Mouse (Mus musculus) embryo, embryonic 11 days (tissue): Measurements from ENCODE around the gene Sar1a.

Experiments used
- DNase-seq: peaks from one replicate; pipeline ENCODE4 v3.0.0-alpha.2; 2015

The Sar1a gene

DNA sequence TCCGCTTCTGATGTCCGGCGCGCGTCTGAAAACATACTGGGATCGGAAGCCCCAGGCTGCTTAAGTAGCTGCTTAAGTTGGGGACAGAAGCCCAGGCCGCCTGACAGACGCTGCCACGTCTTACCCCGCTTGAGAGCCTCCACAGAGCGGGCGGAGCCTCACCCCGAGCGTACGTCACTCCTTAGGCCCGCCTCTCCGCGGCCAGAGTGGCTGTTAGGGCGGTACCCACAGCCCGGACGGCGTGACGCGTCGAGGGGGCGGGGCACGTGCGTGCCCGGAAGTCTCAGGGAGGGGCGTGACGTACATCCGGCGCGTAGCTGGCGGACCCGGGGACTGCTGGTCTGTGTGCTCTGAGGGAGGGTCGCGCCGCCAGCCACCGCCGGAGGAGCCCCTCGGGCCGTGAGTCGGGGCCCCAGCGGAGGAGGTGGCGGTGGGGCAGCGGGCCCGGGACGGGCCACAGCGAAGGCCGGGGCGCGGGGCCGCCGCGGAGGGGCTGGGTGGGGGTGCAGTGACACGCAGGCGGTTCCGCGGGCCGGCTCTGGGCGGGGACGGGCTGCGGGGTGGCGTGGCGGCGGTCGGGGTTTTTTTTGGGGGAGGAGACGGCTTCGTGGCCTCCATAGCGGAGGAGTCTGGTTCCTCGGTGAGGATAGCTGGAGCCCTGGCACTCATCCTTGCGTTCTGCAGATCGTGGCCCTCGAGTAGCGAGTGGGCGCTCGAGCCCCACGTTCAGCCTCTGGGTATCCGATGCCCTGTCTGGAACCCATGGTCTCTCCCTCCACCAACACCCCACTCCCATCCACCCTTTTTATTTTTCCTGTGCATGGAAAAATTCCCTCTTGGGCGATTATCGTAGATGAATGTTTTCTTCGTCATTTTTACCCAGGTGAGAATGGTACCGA lies at the start of gene Sar1a:
Sar1a (plus strand) TSS at position 285 of the 899 bp plus-strand sequence.
- peak; percentile 99 for DNase-seq

- DNase-seq: no peak
Measured at GRCm38 (mm10) chr10:61632445-61632844, 47.7 kb upstream of the Sar1a start.

DNA sequence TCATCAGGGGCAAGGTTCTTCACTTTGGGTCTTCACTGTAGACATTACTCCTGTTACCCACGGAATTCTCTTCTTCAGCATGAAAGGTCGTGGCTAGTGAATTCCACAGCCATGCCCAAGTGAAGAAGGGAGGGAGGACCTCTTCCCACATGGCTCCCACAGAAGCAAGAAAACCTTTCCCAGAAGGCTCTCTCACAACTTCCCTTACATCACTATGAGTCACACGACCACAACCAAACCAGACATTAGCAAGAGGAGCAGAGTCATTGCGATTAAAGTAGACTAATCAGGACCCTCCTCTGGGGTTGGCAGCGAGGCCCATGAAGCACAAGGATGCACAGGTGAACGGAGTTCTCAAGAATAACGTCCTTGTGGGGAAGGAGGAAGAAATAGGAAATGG lies 43.0 kb upstream of the Sar1a start:
- DNase-seq: no peak

GRCm38 (mm10) chr10:61640363-61640762 lies 39.7 kb upstream of the Sar1a start:
- DNase-seq: no peak

DNA sequence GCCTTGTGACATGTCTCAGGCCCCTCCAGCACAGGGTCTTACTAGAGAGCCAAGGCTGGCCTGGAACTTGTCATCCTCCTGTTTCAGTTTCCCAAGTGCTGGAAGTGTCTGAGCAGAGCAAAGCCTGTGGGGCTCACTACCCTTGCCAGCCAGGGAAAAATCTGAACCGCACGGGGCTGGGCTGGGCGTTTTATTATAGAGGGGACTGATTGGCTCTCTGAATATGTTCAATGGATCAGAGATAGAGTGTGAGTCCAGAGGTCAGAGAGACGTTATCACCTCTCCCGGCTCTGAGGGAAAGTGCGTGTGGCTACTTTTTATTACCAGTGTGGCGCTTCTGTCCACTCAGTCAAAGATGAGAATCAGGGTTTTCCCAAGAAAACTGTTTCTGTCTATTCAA lies 33.5 kb upstream of the Sar1a start:
- DNase-seq: no peak

GRCm38 (mm10) chr10:61647790-61648736 lies 32.0 kb upstream of the Sar1a start, which contains the start of gene Ppa1:
Gene Ppa1 (plus strand): TSS chr10:61648552.
- DNase-seq: peak; percentile 95

DNA sequence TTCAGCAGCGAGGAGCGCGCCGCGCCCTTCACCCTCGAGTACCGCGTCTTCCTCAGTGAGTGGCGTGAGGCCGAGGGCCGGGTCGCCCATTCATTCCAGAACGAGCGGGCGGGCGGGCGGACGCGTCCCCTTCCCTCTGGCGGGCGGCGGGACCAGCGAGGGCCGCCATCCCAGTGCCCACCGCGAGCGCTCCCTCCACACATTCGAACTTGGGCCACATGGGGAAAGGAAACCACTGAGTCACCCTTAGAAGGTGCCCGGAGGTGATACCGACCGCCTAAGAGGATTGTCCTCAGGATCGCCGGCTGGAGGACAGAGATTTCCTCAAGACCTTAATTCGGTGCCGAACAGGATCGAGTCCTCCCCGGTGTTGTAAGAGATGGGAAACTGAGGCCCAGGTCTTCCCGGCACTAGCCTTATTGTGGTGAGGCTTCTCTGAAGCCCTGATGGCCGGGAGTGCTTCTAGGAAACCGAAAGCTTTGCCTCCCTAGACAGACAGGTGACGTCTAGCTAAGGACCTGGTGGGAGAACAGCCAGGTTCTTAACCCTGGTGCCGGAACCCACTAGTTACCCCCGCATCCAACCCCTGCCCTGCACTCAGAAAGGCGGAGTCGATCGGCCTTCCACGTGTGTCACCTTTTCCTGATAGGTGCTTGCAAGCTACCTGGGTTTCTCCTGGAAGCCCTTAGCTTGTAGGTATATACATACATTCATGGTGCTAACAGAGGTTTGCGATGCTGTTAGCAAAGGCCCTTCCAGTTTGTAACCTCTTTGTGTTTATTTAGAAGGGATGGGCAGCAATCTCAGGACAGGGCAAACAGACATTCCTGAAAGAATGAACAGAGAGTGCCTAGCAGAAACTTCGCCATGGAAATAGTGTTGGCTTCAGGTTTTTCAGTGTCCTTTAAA lies 31.1 kb upstream of the Sar1a start:
- DNase-seq: peak; percentile 26

DNA sequence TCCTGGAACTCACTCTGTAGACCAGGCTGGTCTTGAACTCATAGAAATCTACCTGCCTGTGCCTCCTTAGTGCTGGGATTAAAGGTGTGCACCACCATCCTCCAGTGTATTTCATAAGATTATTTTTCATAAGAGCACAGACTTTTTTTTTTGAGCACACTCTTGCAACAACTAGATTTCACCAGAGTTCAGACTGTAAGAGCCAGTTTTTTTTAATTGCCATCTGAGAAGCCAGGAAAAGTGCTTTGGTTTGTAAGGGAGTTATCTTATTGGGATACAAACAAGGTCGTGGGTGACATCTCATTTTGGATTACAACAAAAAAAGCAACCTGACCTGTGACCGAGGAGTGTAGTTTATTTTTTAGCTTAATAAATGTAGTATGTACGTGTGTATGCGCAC lies 26.0 kb upstream of the Sar1a start:
- no peak for DNase-seq

DNA sequence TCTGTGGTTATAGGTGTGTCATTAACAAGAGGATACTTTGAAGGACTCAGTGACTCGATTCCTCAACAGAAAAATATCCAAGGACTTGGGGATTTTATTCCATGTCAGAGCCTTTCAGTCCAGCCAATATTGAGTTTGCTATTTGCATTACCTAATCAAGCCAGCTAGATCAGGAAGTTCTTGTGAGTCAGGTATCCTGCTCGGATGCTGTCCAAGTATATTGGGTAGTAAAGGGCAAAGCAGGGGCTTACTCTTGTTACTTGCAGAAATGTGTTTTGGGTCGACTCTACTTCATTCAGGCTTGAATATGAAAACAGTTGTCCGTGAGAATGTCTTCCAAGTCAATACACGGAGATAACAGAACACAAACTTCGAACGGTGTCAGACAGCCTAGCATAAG lies 25.4 kb upstream of the Sar1a start:
- DNase-seq: no peak

GRCm38 (mm10) chr10:61655188-61655587 lies 24.9 kb upstream of the Sar1a start:
- DNase-seq: no peak

DNA sequence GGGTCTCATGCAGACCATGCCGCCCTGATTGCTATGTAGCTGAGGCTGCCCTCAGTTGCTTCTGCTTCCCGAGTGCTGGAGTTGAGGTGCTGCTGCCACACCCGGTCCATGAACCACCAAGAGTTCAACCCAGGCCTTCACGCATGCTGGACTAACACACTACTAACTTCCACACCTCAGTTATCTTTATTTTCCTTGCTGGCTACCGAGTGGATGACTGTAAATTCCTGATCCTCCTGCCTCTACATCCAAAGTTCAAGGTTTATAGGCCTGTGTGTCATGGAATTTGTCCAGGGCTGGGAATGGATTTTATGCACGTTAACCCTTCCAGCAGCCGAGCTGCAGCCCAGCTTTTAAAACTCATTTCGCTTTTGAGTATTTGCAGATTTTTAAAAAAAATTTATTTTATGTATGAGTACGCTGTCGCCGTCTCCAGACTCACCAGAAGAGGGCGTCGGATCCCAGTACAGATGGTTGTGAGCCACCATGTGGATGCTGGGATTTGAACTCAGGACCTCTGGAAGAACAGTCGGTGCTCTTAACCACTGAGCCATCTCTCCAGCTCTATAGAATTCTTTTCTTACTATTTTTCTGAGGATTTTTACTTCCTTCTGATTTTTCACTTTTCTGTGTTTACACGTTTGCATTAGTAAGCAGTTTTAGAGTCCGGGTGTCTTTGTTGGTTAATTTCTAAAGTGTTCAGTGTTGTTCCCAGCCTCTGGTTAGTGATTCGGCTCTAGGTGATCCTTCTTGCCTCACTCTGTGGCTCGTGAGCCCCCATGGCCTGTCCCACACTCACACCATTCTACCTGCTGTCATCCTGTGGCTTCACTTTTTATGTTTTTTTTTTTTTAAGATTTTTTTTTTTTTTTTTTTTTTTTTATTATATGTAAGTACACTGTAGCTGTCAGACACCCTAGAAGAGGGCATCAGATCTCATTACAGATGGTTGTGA lies 22.9 kb upstream of the Sar1a start:
- DNase-seq: no peak

GRCm38 (mm10) chr10:61657985-61658384 lies 22.1 kb upstream of the Sar1a start:
- DNase-seq: peak; percentile 62

DNA sequence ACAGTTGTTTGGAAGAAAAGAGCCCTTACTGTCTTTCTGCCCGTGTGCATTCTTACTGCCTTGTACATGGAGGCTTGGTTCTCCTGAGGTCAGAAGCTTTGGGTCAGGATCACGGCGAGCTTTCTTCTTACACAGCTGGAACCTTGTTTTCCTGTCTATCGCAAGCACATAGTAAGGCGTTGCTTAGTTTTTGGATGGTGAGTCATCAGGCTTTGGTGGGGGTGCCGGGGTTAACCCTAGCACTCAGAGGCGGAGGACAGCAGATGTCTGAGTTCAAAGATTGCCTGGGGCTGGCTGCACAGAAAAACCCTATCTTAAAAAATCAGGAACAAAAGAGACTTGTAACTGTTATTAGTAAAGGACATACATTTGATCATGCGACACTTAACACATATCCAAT lies 18.2 kb upstream of the Sar1a start:
- DNase-seq: no peak

- no peak for DNase-seq
Measured at GRCm38 (mm10) chr10:61662391-61662988, 17.6 kb upstream of the Sar1a start.

- no peak for DNase-seq
Measured at GRCm38 (mm10) chr10:61665111-61665510, 15.0 kb upstream of the Sar1a start.

DNA sequence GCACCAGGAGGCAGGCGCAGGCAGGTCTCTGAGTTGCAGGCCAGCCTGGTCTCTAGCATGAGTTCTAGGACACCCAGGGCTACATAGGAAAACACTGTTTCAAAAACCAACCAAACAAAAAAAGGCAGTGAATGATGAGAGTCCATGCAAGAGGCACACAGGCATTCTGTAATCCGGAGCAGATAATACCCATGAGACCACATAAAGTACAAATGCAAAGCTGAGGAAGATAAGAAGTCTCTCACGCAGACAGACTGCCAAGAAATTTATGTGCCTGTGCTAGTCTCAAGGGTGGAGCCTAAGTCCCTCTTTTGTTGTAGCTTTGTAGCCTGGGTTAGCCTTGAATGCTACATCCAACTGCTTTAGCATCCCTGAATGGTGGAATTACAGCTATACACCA lies 14.4 kb upstream of the Sar1a start:
- no peak for DNase-seq

GRCm38 (mm10) chr10:61669289-61669688 lies 10.8 kb upstream of the Sar1a start:
- DNase-seq: no peak

DNA sequence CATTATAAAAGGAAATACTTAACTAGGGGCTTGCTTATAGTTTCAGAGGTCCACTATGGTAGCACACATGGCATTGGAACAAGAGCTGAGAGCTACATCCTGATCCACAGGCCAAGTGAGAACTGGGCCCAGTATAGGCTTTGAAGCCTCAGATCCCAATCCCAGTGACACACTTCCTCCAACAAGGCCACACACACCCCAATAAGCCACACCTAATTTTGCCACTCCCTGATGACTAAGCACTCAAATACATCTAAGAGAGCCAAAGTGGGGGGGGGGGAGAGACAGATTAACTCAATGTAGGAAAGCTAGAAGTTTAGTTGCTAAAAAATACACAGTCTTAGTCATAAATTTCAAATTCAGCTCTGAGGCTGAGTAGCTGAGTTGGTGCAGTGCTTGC lies 10.2 kb upstream of the Sar1a start:
- no peak for DNase-seq

DNA sequence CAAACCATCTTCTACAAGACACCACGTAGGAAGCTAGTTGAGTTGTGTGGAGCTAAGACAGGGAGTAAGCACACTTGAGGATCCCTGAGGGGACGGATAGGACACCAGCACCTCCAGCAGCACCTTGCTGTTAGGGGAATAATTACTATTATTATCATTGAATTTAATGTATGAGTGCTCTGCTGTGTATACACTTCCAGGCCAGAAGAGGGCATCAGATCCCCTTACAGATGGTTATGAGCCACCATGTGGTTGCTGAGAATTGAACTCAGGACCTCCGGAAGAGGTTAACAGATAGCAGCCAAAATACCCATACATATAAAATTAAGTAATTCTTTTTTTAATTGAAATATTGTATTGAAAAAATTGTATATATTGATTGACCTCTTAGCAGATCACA lies 9.3 kb upstream of the Sar1a start:
- no peak for DNase-seq

- no peak for DNase-seq
Measured at GRCm38 (mm10) chr10:61675935-61676334, 4.2 kb upstream of the Sar1a start.

DNA sequence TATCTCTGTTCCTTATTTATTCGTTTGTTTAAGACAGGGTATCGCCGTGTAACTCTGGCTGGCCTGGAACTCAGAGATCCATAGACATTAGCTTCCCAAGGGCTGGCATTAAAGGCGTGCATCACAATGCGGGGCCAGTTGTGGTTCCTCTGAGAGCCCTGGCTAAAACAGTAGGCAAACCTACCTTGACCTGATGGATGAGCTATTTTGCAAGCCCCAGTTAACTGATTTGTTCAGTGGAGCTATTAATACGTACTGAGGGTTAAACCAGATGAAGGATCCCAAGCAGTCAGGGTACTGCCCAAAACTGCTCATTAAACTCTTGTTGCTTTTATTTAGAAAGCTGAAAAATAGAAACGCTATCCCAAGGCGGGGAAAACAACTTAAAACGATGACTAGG lies 554 bp upstream of the Sar1a start:
- peak; percentile 7 for DNase-seq
